Mouse (Mus musculus): ENCODE measurements around the gene Epb42.
"Not testable (repeated sequence)": the region's sequence is repeated elsewhere in the genome, so short reads cannot be mapped to it uniquely, and the experiment has no call there.

Gene Epb42

DNA sequence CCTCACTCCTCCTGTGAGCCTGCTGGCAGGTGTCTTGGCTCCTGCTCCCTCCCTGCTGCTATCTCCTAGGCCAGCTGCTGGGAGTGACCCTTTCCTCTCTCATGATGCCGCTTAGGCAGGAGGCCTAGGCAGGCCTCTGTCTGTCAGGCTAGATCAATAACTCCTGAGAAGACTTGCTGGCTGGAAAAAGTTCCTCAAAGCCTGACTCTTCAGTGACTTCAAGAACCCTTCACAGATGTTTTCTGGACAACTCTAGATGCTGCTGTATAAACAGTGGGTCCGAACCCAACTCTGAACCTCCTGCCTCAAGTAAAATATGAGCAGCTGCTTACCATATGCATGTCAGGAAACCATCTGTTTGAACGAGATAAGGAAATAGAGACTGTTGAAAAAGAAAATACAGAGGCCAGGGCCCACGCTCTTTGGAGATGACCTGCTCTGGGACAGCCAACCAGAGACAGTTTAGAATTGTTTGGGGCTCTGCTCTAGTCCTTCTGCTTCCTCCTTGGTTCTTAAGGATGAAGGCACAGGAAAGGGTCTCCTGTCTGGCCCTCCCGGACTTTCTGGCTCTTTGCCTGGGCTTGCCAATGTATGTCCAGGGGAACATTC, at the start of gene Epb42:
TSS of gene Epb42 (minus strand) at position 340 of the 609 bp plus-strand sequence.
- no peak for DNase-seq

DNA sequence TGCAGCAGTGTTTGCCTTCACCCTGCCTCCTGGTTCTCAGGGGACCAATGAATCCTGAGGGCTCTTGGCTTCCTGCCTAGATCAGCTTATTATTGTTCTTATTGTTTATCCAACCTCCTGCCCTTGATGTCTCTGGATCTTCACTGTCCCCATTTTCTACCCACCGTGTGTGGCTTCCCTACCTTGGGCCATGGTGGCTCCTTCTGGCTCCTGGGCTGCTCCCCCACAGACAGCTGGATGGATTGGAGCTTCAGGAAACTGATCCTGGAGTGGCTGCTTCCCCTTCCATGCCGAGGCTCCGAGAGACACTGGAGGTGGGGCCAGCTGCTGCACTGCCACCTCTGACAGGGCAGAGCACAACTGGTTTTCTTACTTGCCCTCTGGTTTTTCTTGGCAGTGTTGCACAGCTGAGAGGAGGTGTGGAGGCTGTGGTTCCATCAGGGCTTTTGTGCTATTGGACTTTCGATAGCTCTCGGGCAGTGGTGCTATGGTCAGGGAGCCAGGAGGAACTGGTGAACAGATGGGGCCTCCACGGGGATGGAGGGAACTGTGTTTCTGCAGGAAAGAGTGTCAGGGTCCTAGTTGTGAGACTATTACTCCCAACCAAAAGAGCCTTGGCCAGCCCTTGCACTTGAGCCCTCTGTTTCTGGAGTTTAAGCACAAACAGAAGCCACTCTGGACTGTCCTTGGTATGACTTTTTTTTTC, 48.8 kb upstream of the Epb42 start, which contains the start of gene Tgm5:
TSS of gene Tgm5 (minus strand) at position 362 of the 706 bp plus-strand sequence.
- DNase-seq, result no peak

DNA sequence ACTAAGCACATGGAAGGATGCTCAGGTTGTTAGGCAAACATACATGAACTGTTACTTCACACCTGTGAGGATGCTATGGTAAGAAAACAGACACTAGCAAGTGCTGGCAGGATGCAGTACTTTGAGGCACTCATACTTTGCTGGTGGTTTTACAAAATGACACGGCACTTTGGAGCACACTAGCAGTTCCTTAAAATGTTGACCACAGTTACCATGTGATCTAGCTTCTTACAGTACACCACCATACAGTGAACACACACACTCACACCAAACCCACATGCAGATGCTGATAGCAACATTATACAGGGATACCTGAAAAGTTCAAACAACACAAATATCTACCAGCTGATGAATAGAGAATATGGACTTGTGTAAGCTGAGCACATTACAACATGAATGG, 45.8 kb upstream of the Epb42 start:
- DNase-seq, result no peak

DNA sequence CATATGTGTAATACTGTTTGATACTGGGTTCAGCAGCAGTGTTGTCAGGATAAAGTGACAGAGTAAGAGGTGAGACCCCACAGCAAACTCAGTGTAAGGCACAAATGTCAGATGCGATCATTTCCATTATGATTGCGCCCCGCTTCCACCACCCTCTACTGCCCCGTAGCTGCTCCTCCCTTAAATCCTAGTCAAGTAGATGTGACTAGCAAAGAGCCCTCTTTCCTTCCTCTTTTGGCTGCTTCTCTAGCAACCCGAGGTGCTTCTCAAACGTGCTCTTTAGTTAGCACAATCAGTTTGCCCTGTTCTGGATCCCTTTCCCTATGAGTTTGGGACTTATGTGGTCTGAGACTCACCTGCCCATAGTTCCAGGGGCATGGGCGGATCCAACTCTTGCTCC, 37.9 kb upstream of the Epb42 start:
- no peak for DNase-seq

DNA sequence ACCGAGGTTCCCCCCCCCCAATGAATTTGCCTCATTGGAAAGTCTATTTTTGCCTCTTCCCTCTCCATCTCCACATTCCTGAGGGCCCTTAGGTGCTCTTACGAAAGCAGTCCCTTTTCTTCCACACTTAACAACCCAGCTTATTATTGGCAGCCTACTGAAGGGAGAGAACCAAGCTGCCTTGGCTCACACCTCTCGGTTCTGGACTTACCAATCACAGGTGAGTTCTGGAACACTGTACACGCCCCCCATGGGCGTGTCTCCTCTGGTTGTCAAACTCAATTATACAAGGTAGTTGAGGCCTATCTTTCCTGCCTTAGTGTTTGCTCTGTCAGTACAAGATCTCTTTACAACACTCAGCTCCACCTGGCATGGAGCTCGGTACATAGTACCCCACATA, 35.0 kb upstream of the Epb42 start:
- peak; percentile 44 to 77 for DNase-seq

DNA sequence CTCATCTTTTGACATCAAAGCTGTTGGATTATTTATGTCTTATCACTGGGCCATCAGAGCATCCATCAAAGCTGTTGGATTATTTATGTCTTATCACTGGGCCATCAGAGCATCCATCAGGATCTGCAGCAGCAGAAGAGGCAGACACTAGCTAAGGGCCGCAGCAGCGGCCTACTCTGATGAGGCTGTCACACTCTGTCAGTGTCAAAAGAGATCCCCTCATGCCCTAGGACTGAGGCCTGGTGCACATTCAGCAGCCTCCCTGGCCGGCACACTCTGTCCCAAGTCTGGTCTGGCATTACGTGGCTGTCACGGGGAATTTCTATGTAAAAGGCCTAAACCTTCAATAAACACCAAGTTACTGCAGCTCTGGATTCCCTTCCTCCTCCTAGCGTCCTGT, 32.6 kb upstream of the Epb42 start:
- no peak for DNase-seq

DNA sequence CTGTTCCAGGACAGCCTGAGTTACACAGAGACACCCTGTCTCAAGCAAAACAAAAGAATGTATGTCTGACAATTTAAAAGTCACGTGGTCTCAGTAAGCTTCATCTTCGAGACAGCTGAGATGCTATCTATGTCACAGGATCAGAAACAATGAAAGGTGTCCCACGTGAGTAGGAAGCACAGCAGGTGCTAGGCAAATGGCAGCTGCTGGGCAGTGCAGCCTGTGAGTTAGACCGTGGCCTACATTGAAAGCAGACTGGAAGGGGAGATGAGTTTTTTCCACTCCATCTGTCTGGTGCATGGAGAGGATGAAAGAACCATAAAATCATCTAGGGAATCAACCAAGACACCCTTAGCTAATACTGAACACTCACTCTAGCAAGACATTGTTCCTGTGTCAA, 30.2 kb upstream of the Epb42 start:
- no peak for DNase-seq

DNA sequence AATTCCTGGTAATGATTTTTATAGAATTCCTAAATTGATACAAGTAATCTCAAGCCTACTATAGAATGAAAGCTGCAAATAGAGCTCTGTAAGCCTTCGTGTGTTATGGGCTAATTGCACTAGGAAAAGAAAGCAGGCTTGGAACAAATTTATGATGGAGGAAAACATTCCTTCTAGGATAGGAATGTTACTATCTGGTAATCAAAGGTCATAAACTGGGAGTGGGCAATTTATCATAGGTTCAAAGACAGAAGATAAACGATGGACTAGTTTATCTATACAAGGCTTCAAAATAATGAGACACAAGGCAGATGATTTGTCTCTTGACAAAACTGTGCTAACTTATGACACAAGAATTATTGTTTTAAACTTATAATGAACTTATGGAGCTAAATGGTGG, 24.4 kb upstream of the Epb42 start:
- no peak for DNase-seq

DNA sequence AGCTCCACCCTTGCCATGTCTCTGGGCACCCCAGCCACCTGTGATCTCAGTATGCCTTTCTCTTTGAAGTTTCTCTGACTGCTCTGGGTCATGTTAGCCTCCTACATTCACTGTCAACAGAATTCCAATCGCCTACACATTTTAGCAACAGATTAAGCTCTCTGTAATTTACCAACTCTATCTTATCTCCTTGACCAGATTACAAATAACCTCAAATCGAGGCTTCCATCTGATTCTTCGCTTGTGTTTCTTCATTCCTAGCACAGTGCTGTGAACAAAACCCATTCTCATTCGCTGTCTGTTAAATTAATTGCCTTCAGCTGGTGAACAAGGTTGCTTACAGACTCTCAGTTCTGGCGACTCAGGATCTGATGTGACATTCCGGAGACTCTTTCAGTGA, 21.1 kb upstream of the Epb42 start:
- no peak for DNase-seq

DNA sequence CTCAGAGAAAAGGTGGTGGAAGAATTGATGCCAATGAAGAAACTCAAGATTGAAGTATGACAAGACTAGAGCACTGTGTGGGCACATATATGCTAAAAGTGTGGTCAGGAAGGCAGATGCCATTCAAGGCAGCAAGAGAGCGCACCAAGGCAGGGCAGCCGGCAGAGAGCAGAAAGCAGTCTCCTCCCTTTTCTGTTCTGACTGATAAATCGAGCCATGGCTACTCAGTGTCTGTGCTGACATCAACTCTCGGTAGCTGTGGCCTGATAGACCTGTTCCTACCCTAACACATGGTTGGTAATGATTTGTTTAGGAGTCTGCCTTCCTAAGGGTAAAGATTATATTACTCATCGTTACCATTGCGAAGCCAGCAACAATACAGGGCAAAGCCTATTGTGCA, 19.0 kb upstream of the Epb42 start:
- no peak for DNase-seq

DNA sequence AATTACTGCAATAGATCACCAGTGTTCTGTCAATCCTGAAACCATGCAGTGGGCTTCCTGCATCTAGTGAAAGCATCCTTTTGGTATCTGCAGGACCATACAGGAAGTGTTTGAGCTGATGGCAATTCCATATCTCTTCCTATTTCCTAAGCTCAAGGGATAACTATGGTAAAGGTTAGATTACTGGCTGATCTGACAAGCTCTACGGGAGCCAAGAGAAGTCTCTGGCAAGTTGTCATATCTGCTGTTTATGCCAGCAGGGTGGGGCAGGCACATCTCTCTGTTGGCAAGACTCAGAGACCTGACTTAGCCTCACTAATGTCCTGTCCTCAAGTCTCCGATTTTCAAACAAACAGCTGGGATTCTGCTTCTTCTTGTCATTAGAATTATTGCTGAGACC, 17.2 kb upstream of the Epb42 start:
- no peak for DNase-seq

DNA sequence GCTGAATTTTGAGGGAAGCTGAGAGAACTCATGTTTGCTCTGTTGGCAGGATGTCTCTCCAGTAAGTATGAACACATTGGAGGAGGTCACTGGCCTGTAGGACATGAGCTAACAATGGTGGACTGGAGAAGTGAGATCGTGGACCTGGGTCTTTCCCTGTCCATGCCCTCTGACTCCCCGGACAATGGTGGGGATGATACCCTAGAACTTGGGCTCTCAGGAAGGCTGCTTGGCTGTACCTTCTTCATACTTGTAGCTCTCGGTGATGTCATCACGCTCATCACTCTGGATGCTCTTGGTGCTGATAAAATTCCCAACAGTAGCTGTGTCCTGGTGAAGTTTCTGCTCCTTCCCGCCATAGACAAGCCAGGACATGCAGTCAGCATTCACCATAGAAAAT, 15.3 kb upstream of the Epb42 start:
- DNase-seq, result no peak

DNA sequence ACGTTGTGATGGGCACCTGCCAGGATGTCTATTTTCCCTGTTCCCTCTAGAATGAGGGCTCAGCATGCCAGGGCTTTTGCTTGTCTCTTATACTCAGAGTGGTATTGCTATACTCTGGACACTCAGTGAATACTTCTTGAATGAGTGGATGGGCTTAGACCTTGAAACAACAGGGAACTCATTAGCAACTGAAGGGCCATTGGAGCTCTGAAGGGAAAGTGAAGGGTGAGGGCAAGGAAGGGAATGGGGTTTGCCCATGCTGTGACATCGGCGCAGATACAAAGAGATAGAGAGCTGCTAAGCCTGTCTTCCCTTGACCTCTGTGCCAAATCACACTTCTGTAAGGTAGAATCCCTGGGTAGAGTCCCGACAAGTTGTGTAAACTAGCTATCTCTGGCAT, 8.8 kb upstream of the Epb42 start:
- DNase-seq, result no peak

DNA sequence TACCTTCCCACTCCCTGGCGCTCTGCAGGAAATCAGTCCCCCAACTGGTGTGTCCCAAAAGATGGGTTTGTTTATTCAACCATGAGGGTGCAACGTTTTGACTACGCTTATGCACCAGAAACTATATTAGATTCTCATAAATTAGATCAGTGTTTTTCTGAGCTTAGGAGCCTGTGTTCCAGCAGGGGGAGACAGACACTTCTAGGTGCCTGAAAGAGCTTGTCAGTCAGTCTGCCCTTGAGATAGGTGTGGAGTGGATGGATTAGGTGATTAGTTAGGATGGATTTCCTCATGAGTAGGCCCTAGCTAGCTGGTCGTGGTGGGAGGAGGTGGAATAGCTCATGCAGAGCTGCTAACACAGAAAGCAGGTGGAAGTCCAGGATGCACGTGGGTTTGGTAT, 4.2 kb upstream of the Epb42 start:
- peak in 1 of 2 experiments; percentile 24 for DNase-seq

DNA sequence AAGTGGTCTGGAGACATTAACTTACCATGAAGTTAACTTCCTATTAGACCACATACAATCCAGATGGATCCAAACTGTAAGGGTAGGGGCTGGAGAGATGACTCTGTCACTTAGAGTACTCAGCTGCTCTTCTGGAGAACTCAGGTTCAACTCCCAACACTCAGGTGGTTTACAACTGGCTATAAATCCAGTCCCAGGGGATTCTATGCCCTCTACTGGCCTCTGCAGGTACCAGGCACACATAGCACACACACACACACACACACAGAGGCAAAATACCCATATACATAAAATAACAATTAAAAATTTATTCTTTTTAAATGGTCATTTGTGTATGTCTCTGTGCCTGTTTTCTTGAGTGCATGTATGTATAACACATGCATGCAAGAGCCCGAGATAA, 2.5 kb upstream of the Epb42 start:
- no peak for DNase-seq

DNA sequence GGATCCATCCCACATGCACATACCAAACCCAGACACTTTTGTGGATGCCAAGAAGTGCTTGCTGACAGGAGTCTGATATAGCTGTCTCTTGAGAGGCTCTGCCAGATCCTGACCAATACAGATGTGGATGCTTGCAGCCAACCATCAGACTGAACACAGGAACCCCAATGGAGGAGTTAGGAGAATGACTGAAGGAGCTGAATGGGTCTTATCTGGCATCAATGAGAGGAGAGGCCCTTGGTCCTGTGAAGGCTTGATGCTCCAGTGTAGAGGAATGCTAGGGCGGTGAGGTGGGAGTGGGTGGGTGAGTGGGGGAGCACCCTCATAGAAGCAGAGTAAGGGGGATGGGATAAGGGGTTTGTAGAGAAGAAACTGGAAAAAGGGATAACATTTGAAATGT, 2.0 kb upstream of the Epb42 start:
- not testable (repeated sequence) for DNase-seq

DNA sequence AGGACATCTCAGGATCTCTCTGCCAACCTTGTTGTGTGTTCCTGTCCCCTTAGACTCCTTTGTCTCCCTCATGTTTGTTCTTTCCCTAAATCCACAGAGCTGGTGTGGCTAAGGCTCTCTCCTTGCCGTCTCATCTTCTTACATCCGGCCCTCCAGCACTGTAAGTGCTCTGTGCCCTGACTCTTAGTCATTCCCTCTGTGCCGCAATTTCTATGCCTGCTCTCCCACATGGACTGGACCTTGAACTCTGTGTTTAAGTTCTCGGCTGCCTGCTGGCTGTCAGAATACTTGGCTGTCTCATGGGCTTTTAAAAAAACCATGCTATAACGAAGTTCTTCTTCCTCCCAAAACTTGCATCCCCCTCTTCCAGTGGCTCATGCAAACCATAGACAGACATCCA, 14.0 kb downstream of the Epb42 start:
- no peak for DNase-seq

DNA sequence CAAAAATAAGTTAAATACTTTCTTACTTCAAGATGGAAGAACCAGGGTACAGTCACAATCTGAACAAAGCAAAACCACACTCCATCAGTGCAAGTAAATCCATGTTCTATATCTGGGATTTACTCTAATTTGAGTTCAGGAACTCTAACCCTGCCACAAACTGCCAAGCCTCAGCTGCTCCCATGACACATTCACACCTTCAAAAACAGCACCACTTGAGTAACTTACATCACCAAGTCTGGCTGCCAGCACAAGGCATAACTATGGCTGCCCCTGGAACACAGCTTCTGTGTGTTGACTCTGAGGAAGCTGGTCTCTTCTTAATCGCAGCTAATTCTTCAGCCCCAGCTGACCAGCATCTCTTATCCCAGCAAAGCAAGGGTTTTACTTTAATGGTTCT, 19.7 kb downstream of the Epb42 start:
- no peak for DNase-seq

DNA sequence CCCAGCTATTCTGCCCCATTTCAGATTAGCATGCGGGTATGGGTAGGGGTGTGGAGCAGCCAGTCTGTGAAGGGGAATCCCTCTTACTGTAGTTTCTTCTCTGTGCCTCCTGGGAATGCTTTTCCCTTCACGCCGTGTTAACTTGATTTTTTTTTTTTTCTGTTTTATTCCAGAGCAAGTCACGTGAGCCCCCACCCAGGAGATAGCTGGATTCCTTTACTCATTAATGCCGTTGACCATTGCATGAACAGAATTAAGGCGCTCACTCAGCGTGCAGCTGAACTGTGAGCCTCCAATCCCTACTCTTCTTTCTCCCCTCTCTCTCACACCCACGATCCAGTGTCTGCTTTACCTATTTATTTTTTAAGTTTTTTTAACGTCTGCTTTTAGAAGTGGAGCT, 20.6 kb downstream of the Epb42 start:
- no peak for DNase-seq

DNA sequence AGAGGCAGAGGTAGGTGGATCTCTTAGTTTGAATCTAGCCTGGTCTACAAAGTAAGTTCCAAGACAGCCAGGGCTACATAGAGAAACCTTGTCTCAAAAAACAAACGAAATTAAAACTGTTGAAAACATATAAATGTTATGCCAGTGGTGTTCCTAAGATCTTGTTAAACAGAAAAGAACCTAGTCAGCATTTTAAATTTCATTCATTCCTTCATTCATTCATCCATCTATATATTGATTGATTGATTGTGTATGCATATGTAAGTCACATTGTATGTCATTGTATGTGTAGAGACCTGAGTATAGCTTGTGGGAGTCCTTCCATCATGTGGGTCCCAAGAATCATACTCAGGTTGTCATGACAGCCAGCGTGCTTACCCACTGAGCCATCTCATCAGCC, 21.4 kb downstream of the Epb42 start:
- DNase-seq, result no peak

DNA sequence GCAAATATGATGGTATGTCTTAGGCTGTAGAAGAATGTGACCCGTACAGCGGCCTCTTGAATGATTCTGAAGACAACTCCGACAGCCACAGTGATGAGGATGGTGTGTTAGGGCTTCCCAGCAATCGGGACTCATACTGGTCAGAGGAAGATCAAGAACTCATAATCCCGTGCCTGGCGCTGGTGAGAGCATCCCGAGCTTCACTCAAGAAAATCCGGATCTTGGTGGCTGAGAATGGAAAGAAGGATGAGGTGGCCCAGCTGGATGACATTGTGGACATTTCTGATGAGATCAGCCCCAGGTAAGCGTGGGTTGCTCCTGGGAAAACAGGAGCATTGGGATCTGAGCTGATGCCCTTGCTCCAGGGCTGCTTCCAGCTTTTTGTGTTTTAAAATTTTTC, 24.2 kb downstream of the Epb42 start:
- DNase-seq, result no peak

DNA sequence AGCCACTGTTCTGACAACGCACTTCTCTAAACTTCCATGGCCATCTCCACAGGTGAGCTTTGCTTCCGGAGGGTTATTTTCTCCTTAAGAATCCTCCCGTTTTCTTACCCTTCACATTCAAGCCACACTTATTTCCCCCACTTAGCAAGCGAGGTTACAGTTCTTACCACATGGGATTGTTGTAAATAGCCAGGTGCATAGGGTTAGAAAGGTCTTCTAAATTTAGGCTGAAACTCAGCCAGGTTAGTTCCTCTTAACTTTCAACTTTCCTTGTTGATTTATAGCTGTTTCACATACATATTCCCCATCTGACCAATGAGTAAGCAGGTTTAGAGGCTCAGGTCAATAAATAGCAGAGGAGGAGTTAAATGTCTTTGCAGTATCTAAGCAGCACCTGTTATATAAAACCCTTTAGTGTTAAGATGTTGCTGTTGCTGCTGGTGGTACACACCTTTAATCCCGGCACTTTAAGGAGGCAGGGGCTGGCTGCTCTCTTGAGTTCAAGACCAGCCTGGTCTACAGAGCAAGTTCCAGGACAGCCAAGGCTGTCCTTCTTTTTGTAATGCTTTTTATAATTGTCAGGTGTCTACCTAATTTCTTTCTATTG, 27.7 kb downstream of the Epb42 start:
- no peak for DNase-seq

DNA sequence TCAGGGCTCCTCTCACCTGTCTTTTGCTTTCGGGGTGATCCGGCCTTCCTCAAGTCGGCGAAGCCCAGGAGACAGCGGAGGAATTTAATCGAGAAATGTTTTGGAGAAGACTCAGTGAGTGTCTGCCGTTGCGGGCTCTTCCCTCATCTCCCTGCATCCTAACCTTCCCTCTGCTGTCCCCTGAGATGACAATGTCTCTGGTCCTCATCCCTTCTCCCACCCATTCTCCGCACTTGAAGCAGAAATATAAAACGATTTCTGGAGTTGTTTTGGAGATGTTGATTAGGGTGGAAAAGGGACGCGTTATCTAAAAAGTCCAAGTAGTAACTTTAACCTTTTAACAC, 28.2 kb downstream of the Epb42 start:
- no peak for DNase-seq

DNA sequence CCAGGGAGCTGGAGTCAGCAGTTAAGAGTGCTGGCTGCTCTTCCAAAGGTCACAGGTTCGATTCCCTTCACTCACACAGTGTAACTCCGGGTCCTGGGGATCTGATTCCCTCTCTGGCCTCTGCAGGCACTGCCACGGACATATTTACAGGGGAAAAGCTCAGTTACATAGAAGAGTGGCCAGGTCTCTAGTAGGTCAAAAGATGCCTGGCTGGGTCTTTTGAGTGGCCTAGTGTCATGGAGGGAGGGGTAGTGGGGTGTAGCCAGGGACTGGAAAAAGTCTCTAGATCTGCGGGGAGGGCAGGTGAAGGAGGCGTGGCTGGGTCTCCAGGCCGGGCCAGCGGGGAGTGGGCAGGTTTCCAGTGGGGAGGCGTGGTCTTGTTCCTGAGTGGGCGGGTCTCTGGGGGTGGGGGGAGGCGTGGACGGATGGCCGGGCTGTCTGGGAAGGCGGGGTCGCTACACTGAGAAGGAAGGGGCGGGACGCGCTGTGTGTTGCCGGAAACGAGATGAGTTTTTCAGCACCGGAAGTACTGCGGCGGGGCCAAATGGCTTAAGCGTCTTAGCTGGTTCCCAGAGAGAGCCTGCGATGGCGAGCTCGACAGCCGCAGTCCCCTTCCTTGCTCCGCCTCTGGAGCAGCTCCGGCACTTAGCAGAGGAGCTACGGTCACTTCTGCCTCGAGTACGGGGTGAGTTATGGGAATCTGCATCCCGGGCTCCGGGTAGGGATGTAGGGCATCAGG, 28.8 kb downstream of the Epb42 start, which contains the start of gene Ccndbp1:
TSS of gene Ccndbp1 (plus strand) at position 479 of the 739 bp plus-strand sequence.
- peak; percentile 94 for DNase-seq
